Mouse (Mus musculus) liver, embryonic 15.5 days (tissue): Measurements from ENCODE around the gene Tgfbr2. TPM values are rescaled to one million over a fixed set of nuclear protein-coding genes. Genes with fewer than 3 reads are reported as not detected.

ENCODE experiments used
- ATAC-seq: fragments of 200-750 bp; cut with Nextera tagmentation; 2 replicates; pipeline ENCODE4 v1.8.0; 2017; ENCODE audit warnings: moderate number of reproducible peaks, mild to moderate bottlenecking, moderate library complexity; ENCODE audit not compliant: insufficient read depth
- H3K27ac ChIP-seq: fragments of 300-500 bp; sonication (generic); replicated peaks from 2 replicates; pipeline ENCODE4 v1.5.1; 2015; ENCODE audit warnings: mild to moderate bottlenecking, inconsistent platforms
- H3K27me3 ChIP-seq: fragments of 300-500 bp; sonication (generic); 2 replicates; pipeline ENCODE4 v1.6.1; 2015; ENCODE audit warnings: mild to moderate bottlenecking, inconsistent platforms
- H3K36me3 ChIP-seq: fragments of 300-500 bp; sonication (generic); replicated peaks from 2 replicates; pipeline ENCODE4 v1.6.1; 2015; ENCODE audit warnings: moderate library complexity, mild to moderate bottlenecking, inconsistent platforms
- H3K4me1 ChIP-seq: fragments of 300-500 bp; sonication (generic); replicated peaks from 2 replicates; pipeline ENCODE4 v1.6.1; 2015; ENCODE audit warnings: inconsistent platforms
- H3K4me2 ChIP-seq: fragments of 300-500 bp; sonication (generic); 2 replicates; pipeline ENCODE4 v1.6.1; 2015; ENCODE audit warnings: moderate library complexity, mild to moderate bottlenecking, inconsistent platforms
- H3K4me3 ChIP-seq: fragments of 300-500 bp; sonication (generic); replicated peaks from 2 replicates; pipeline ENCODE4 v1.5.1; 2015; ENCODE audit warnings: mild to moderate bottlenecking, inconsistent platforms
- H3K9ac ChIP-seq: fragments of 300-500 bp; sonication (generic); 2 replicates; pipeline ENCODE4 v1.6.1; 2015; ENCODE audit warnings: moderate library complexity, mild to moderate bottlenecking, inconsistent platforms
- H3K9me3 ChIP-seq: fragments of 300-500 bp; sonication (generic); replicated peaks from 2 replicates; pipeline ENCODE4 v1.6.1; 2016; ENCODE audit warnings: inconsistent platforms
- WGBS: fragments of 180-500 bp; shearing (Covaris S2); methylation state at CpG from one replicate; pipeline ENCODE4 v1.1.7; 2015; ENCODE audit warnings: mixed read lengths; ENCODE audit not compliant: insufficient replicate concordance; 5-methylcytosine and 5-hydroxymethylcytosine counted together
- polyA plus RNA-seq: library from polyadenylated mRNA; unstranded; fragments of >200 nt; fragmentation: Nextera tagmentation; extraction: Ambion mirVana; gene quantifications from 2 replicates; pipeline ENCODE4 v1.2.1, GENCODE M21; 2015

Tgfbr2 gene
- polyA plus RNA-seq, 1 experiment from 2014 or later: 6.6 TPM

- WGBS: 57% methylated on average over 6 of the region's 6 CpGs
- H3K4me1 ChIP-seq: peaks cover 23% of the 10 kb centered on the region
Observed at GRCm38 (mm10) chr9:116133312-116133980, 41.7 kb downstream of the Tgfbr2 start.

DNA sequence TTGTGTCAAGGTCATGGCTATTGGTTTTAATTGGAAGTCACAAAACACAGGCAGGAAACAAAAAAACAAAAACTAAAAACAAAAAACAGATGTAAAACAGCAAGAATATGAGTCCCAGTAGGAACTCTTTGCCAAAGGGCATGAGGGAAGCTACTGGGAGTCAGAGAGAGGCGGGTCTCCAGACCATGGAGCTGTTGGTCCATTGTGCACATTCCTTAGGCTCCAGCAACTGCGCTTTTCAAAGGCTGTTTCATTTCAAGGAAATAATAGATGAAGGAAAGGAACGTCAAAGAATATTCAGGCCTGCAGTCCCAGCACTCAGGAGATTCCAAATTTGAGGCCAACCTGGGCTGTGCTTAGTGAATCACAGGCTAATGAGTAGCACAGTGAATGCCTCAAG, 46.3 kb downstream of the Tgfbr2 start:
- WGBS: 69% methylated on average over 3 of the region's 3 CpGs
- H3K36me3 ChIP-seq: peaks cover 26% of the 10 kb centered on the region

More at GRCm38 (mm10) chr9:116133312-116133980, 41.7 kb downstream of the Tgfbr2 start:
- no peak overlapping the region for H3K4me2 ChIP-seq
- no peak overlapping the region for H3K9ac ChIP-seq
- no peaks in the 10 kb centered on the region for H3K9me3 ChIP-seq
- H3K4me3 ChIP-seq: no peak overlapping the region
- peaks cover 18% of the 10 kb centered on the region; the same call in 1 of the 2 replicates for H3K36me3 ChIP-seq
- H3K27me3 ChIP-seq: no peaks in the 10 kb centered on the region
- no peak for ATAC-seq
- H3K27ac ChIP-seq: no peak overlapping the region

GRCm38 (mm10) chr9:116128311-116128710, 46.8 kb downstream of the Tgfbr2 start:
- Histone ChIP-seq H3K27ac (no peak overlapping the region), H3K36me3 (peaks cover 26% of the 10 kb centered on the region), H3K4me2 (no peak overlapping the region), H3K4me3 (no peak overlapping the region), H3K4me1 (no peaks in the 10 kb centered on the region), H3K9ac (no peak overlapping the region), H3K9me3 (no peaks in the 10 kb centered on the region), H3K27me3 (no peaks in the 10 kb centered on the region)
- WGBS: 61% methylated on average over 2 of the region's 2 CpGs
- ATAC-seq: no peak

More for the DNA sequence above, 46.3 kb downstream of the Tgfbr2 start:
- no peaks in the 10 kb centered on the region for H3K9me3 ChIP-seq
- no peaks in the 10 kb centered on the region for H3K4me1 ChIP-seq
- ATAC-seq: no peak
- H3K27ac ChIP-seq: no peak overlapping the region
- H3K9ac ChIP-seq: no peak overlapping the region
- no peaks in the 10 kb centered on the region for H3K27me3 ChIP-seq
- H3K4me3 ChIP-seq: no peak overlapping the region
- H3K4me2 ChIP-seq: no peak overlapping the region

DNA sequence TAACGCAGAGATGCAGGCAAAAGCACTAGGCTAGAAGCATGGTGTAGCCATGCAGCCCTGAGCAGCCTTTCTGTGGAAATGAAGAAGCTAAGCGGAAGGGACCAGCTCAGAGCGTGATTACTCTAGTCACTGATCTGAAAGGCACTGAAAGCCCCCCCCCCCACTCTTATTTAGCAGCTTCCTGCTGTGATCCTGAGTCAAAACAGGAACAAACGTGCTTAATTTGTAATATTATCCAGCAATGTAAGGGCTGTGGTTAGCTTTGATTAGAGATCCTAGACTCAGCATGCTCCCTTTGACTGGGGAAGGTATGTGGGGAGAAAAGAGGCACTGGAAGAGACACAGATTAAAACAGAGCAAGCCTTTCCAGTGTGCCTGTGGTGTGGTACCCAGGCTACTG, 48.7 kb downstream of the Tgfbr2 start:
- Histone ChIP-seq H3K4me1 (peaks cover 6% of the 10 kb centered on the region; the same call in 1 of the 2 replicates), H3K4me2 (no peak overlapping the region), H3K9me3 (no peaks in the 10 kb centered on the region), H3K4me3 (no peak overlapping the region), H3K27me3 (no peaks in the 10 kb centered on the region), H3K9ac (no peak overlapping the region), H3K36me3 (peaks cover 26% of the 10 kb centered on the region), H3K27ac (no peak overlapping the region)
- no peak for ATAC-seq
- 72% methylated on average over 4 of the region's 4 CpGs for WGBS

DNA sequence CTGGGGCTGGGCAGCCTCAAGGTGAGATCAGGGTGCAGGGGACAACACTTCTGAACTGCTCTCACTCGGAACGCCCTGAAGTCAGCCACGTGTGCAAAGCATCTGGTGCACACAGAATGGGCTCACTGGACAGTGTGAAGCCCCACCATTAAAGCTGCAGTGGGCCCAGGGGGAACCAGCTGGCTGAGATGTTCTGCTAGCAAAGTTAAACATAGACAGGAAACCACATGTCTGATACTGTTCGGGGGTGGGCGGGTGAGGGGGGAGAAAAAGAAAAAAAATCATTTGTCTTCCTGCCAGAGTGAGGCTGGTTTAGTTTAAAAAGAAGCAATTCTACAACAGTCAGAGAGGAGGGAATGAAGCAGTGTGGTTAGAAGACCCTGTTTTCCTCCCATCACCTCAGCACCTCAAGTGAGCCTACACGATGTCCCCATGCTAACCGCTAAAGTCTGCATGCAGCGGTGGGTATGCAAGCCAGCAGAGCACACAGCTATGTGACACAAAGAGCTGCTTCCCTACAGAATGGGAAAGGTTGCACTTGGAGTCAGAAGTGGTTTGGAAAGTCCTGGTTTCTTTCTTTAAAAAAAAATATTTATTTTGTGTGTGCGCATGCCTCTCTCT, 52.1 kb downstream of the Tgfbr2 start:
- Histone ChIP-seq H3K9me3 (no peaks in the 10 kb centered on the region), H3K27me3 (no peaks in the 10 kb centered on the region), H3K4me1 (peaks cover 6% of the 10 kb centered on the region; the same call in 1 of the 2 replicates), H3K27ac (no peak overlapping the region), H3K9ac (no peak overlapping the region), H3K36me3 (peaks cover 8% of the 10 kb centered on the region; the same call in 1 of the 2 replicates), H3K4me2 (no peak overlapping the region), H3K4me3 (no peak overlapping the region)
- WGBS: 24% methylated on average over 9 of the region's 9 CpGs
- peak; percentile 24; the same call in 1 of the 2 replicates for ATAC-seq

- no peak for ATAC-seq
Observed at GRCm38 (mm10) chr9:116122544-116122943, 52.6 kb downstream of the Tgfbr2 start.

GRCm38 (mm10) chr9:116121472-116121871, 53.7 kb downstream of the Tgfbr2 start:
- ATAC-seq: no peak
- Histone ChIP-seq H3K27me3 (no peaks in the 10 kb centered on the region), H3K4me1 (peaks cover 6% of the 10 kb centered on the region; the same call in 1 of the 2 replicates), H3K9ac (no peak overlapping the region), H3K36me3 (peaks cover 5% of the 10 kb centered on the region; the same call in 1 of the 2 replicates), H3K4me2 (no peak overlapping the region), H3K27ac (no peak overlapping the region), H3K4me3 (no peak overlapping the region), H3K9me3 (no peaks in the 10 kb centered on the region)
- WGBS: 61% methylated on average over 7 of the region's 7 CpGs

More at GRCm38 (mm10) chr9:116122544-116122943, 52.6 kb downstream of the Tgfbr2 start:
- H3K9me3 ChIP-seq: no peaks in the 10 kb centered on the region
- 65% methylated on average over 6 of the region's 6 CpGs for WGBS
- peaks cover 6% of the 10 kb centered on the region; the same call in 1 of the 2 replicates for H3K4me1 ChIP-seq
- H3K36me3 ChIP-seq: peaks cover 8% of the 10 kb centered on the region; the same call in 1 of the 2 replicates
- no peak overlapping the region for H3K27ac ChIP-seq
- H3K27me3 ChIP-seq: no peaks in the 10 kb centered on the region
- H3K4me2 ChIP-seq: no peak overlapping the region
- H3K4me3 ChIP-seq: no peak overlapping the region
- no peak overlapping the region for H3K9ac ChIP-seq

- Histone ChIP-seq H3K4me2 (no peak overlapping the region), H3K36me3 (peaks cover 5% of the 10 kb centered on the region; the same call in 1 of the 2 replicates), H3K27ac (no peak overlapping the region), H3K9ac (no peak overlapping the region), H3K4me1 (peaks cover 6% of the 10 kb centered on the region; the same call in 1 of the 2 replicates), H3K4me3 (no peak overlapping the region), H3K9me3 (no peaks in the 10 kb centered on the region), H3K27me3 (no peaks in the 10 kb centered on the region)
- no peak for ATAC-seq
- WGBS: 70% methylated on average over 7 of the region's 7 CpGs
Observed at GRCm38 (mm10) chr9:116119990-116120389, 55.2 kb downstream of the Tgfbr2 start.

DNA sequence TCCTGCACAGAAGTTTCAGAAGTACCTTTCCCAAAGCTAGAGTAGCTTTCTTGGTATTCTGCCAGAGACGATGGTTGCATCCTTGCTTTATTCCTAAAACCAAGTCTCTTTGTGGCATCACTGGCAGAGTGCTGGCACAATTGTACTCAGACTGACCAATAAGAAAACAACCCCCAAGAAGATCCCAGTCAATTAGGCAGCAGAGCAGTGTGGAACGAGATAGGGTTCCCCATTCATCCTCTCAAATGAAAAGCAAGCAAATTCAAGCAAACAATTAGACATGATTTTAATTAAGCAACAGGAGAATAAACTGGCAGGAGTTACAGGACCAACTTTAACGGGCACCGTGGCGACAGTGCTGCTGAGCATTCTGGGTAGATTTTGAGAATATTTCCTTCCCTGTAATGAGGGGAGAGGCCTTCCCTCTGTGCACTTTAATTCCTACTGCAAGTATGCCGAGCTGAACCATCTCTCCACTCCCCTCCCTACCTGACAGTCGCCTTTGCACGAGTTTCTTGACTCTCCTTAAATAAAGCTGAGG, 56.8 kb downstream of the Tgfbr2 start:
- no peak for ATAC-seq
- 60% methylated on average over 8 of the region's 8 CpGs for WGBS

GRCm38 (mm10) chr9:116115875-116116274, 59.3 kb downstream of the Tgfbr2 start:
- Histone ChIP-seq H3K27ac (no peak overlapping the region), H3K27me3 (no peaks in the 10 kb centered on the region), H3K36me3 (no peaks in the 10 kb centered on the region), H3K4me1 (peaks cover 10% of the 10 kb centered on the region), H3K4me2 (no peak overlapping the region), H3K4me3 (no peak overlapping the region), H3K9ac (no peak overlapping the region), H3K9me3 (no peaks in the 10 kb centered on the region)
- 77% methylated on average over 7 of the region's 7 CpGs for WGBS
- no peak for ATAC-seq

More for the DNA sequence above, 56.8 kb downstream of the Tgfbr2 start:
- Histone ChIP-seq H3K27ac (no peak overlapping the region), H3K36me3 (no peaks in the 10 kb centered on the region; the same call in 1 of the 2 replicates), H3K27me3 (no peaks in the 10 kb centered on the region), H3K9me3 (no peaks in the 10 kb centered on the region), H3K4me1 (peaks cover 6% of the 10 kb centered on the region; the same call in 1 of the 2 replicates), H3K9ac (no peak overlapping the region), H3K4me2 (no peak overlapping the region), H3K4me3 (no peak overlapping the region)

- no peak overlapping the region for H3K4me3 ChIP-seq
- no peak for ATAC-seq
- no peak overlapping the region for H3K27ac ChIP-seq
- no peaks in the 10 kb centered on the region for H3K27me3 ChIP-seq
- no peak overlapping the region for H3K4me2 ChIP-seq
- no peaks in the 10 kb centered on the region for H3K9me3 ChIP-seq
- H3K9ac ChIP-seq: no peak overlapping the region
- peaks cover 12% of the 10 kb centered on the region for H3K4me1 ChIP-seq
- 37% methylated on average over 4 of the region's 4 CpGs for WGBS
- H3K36me3 ChIP-seq: peaks cover 9% of the 10 kb centered on the region
Observed at GRCm38 (mm10) chr9:116114339-116114738, 60.8 kb downstream of the Tgfbr2 start.
